Mouse (Mus musculus) duodenum, adult 2 months (tissue): ENCODE measurements around the gene Bcl2l14. TPM values are rescaled to one million over a fixed set of nuclear protein-coding genes. Genes with fewer than 3 reads are reported as not detected.

Experiments used
- polyA plus RNA-seq: library from polyadenylated mRNA; depleted of rRNA; stranded (reverse); fragments of >200 nt; gene quantifications from 2 replicates; pipeline ENCODE4 v1.2.3, GENCODE M21; 2012; ENCODE audit warnings: low replicate concordance; rRNA removed

The Bcl2l14 gene
- 9.8 and 14.7 TPM in 2 replicates for polyA plus RNA-seq

GRCm38 (mm10) chr6:134396018-134396417 is at the start of gene Bcl2l14:
Bcl2l14 (plus strand) TSS chr6:134396318.

Other genes with a start within 250 kb of the Bcl2l14 start
- 14.2 and 14.4 TPM in 2 replicates for gene Lrp6, start 170.6 kb downstream of the Bcl2l14 start, polyA plus RNA-seq
- 4.4 and 14.2 TPM in 2 replicates for gene Mansc1, start 236.2 kb downstream of the Bcl2l14 start, polyA plus RNA-seq
- 23.0 and 27.1 TPM in 2 replicates for gene Borcs5, start 243.2 kb downstream of the Bcl2l14 start, polyA plus RNA-seq